Mouse (Mus musculus) c-Kit-negative CD71-positive TER-119-positive erythroid progenitor cells, embryonic 14.5 days (primary cell): ENCODE measurements around the gene Mcpt1.
A peak's percentile ranks its signal among the peaks of the same experiment; 100 is the strongest.
"Not testable (repeated sequence)": the region's sequence is repeated elsewhere in the genome, so short reads cannot be mapped to it uniquely, and the experiment has no call there.

Experiments
- DNase-seq: peaks from one replicate; pipeline ENCODE4 v3.0.0-alpha.2; 2013; ENCODE audit warnings: low read depth, low spot score

Mcpt1 gene

GRCm38 (mm10) chr14:56017671-56018070, at the start of gene Mcpt1:
TSS of gene Mcpt1 (plus strand) at chr14:56017971.
- not testable (repeated sequence) for DNase-seq

- not testable (repeated sequence) for DNase-seq
Observed at GRCm38 (mm10) chr14:55987464-55987863, 30.3 kb upstream of the Mcpt1 start.

DNA sequence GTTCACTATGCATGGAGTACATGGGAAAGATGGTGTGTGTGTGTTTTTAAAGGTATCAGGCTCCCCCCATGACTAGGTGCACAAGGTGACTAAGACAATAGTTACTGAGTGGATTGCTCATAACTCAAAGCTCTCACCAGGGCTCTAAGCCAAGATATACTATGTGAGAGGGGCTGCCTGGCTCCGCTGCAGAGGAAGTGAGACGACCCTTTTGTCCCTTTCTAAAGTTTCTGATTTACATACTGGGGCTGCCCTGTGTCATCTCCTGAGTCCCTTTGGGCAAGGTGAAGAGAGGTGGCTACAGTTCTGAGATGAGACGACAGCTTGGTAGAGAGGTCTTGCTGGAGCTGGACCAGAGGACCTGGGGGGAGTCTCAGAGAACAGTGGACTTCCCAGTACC, 4.6 kb upstream of the Mcpt1 start:
- DNase-seq, result no peak

- no peak for DNase-seq
Observed at GRCm38 (mm10) chr14:56013924-56014323, 3.8 kb upstream of the Mcpt1 start.

DNA sequence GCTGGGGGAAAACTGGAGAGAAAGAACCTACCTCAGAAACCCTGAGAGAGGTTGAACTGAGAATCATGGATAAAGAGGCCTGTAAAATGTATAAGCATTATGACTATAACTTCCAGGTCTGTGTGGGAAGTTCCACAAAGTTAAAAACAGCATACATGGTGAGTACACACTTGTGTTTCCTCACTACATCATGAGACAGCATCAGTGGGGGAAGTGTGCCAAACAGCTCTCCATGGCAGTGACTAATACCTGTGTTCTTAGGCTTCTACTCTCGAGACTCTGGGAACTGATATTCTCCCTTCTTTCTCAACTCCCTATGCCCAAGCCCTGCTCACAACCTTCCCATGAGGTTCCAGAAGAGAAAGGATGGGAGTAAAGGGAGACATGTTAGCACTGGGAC, 1.7 kb downstream of the Mcpt1 start:
- DNase-seq, result no peak

- peak; percentile 33 for DNase-seq
Observed at GRCm38 (mm10) chr14:56021305-56021704, 3.5 kb downstream of the Mcpt1 start.

- DNase-seq, result not testable (repeated sequence)
Observed at GRCm38 (mm10) chr14:56030395-56030794, 12.6 kb downstream of the Mcpt1 start, which contains the start of gene Mcpt9. TSS of gene Mcpt9 (minus strand) at chr14:56030495.

GRCm38 (mm10) chr14:56034433-56034832, 16.7 kb downstream of the Mcpt1 start:
- no peak for DNase-seq

DNA sequence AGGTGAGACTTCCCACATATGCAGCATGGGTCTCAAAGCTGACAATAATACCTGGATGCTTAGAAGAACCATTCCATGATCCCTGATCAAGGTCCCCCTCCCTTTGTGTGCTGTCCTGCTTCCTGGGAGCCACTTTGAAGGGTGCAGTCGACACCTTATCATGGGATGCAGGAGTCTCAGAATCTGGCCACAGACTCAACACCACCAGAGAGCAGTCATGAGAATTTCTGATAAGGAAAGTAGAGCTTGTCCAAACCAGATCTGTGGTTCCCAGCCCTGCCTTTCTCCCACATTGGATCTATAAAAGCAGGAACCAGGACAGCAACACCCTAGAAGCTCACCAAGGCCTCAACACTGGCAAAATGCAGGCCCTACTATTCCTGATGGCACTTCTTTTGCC, 24.0 kb downstream of the Mcpt1 start, which contains the start of gene Mcpt2:
Gene Mcpt2 (plus strand): TSS at position 250 of the 400 bp plus-strand sequence.
- DNase-seq, result not testable (repeated sequence)

- DNase-seq, result no peak
Observed at GRCm38 (mm10) chr14:56055408-56055807, 37.6 kb downstream of the Mcpt1 start.

DNA sequence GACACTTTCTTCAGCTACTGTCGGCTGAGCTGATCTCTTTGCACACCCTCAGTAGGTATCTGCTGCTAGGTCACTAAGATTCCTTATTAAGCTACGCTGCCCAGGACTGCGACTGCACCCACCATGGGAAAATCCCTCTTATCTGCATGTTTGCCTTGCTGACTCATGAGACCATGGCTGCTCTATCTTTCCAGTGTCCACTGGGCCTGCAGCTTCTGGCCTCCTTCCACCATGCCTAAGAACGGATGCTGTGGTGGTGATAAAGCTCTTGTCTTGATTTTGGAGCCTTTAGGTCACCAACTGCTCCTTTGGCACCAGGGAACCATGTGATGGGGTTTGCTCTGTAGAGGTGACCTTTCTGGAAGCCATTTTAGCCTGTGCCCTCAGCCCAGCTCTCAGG, 40.0 kb downstream of the Mcpt1 start:
- no peak for DNase-seq

GRCm38 (mm10) chr14:56062213-56062612, 44.4 kb downstream of the Mcpt1 start, which contains the start of gene Mcpt4:
TSS of gene Mcpt4 (minus strand) at chr14:56062313.
- not testable (repeated sequence) for DNase-seq
